Mouse (Mus musculus) ovary, adult 2 months (tissue): ENCODE data around the gene Nipal4. TPM values are rescaled to one million over a fixed set of nuclear protein-coding genes. Genes with fewer than 3 reads are reported as not detected.

ENCODE experiments used
- polyA plus RNA-seq: library from polyadenylated mRNA; depleted of rRNA; stranded (reverse); fragments of >200 nt; gene quantifications from 2 replicates; pipeline ENCODE4 v1.2.3, GENCODE M21; 2012; rRNA removed

The Nipal4 gene
- 1.8 and 2.7 TPM in 2 replicates for polyA plus RNA-seq

GRCm38 (mm10) chr11:46165866-46166585 lies at the start of gene Nipal4:
Gene Nipal4, minus strand, starts transcription at chr11:46166508.

Other genes with a start within 250 kb of the Nipal4 start
- 7.4 and 8.7 TPM in 2 replicates for gene Lsm11, start 221.6 kb downstream of the Nipal4 start, polyA plus RNA-seq
- gene Thg1l, start 211.0 kb downstream of the Nipal4 start, polyA plus RNA-seq: 5.8 and 9.4 TPM in 2 replicates
- gene Sox30, start 186.2 kb downstream of the Nipal4 start, polyA plus RNA-seq: 0.53 and 0.75 TPM in 2 replicates
- 12.2 and 15.2 TPM in 2 replicates for gene Gm12166, start 114.2 kb downstream of the Nipal4 start, polyA plus RNA-seq
- gene Adam19, start 110.5 kb downstream of the Nipal4 start, polyA plus RNA-seq: 13.1 and 15.5 TPM in 2 replicates
- gene Fndc9, start 69.0 kb upstream of the Nipal4 start, polyA plus RNA-seq: not detected in 2 replicates
- gene Cyfip2, start 146.4 kb upstream of the Nipal4 start, polyA plus RNA-seq: 16.5 and 22.5 TPM in 2 replicates
- 0.16 and 0.22 TPM in 2 replicates for gene Itk, start 223.0 kb upstream of the Nipal4 start, polyA plus RNA-seq
- gene Fam71b, start 230.1 kb upstream of the Nipal4 start, polyA plus RNA-seq: 0.09 and 0.17 TPM in 2 replicates